Mouse (Mus musculus) neural tube, embryonic 12.5 days (tissue): ENCODE measurements around the gene Man1b1. TPM values are rescaled to one million over a fixed set of nuclear protein-coding genes. Genes with fewer than 3 reads are reported as not detected.

Experiments
- ATAC-seq: fragments of 200-750 bp; cut with Nextera tagmentation; 2 replicates; pipeline ENCODE4 v1.8.0; 2017; ENCODE audit warnings: low read depth, mild to moderate bottlenecking, moderate TSS enrichment, moderate library complexity; ENCODE audit not compliant: low FRiP score
- H3K27ac ChIP-seq: fragments of 300-500 bp; sonication (generic); 2 replicates; pipeline ENCODE4 v1.5.1; 2016
- H3K27me3 ChIP-seq: fragments of 300-500 bp; sonication (generic); replicated peaks from 2 replicates; pipeline ENCODE4 v1.6.1; 2016; ENCODE audit warnings: mild to moderate bottlenecking
- H3K36me3 ChIP-seq: fragments of 300-500 bp; sonication (generic); 2 replicates; pipeline ENCODE4 v1.6.1; 2016; ENCODE audit warnings: mild to moderate bottlenecking
- H3K4me1 ChIP-seq: fragments of 300-500 bp; sonication (generic); 2 replicates; pipeline ENCODE4 v1.6.1; 2016
- H3K4me2 ChIP-seq: fragments of 300-500 bp; sonication (generic); replicated peaks from 2 replicates; pipeline ENCODE4 v1.6.1; 2016; ENCODE audit warnings: mild to moderate bottlenecking
- H3K4me3 ChIP-seq: fragments of 300-500 bp; sonication (generic); 2 replicates; pipeline ENCODE4 v1.5.1; 2016
- H3K9ac ChIP-seq: fragments of 300-500 bp; sonication (generic); 2 replicates; pipeline ENCODE4 v1.6.1; 2016; ENCODE audit warnings: mild to moderate bottlenecking
- H3K9me3 ChIP-seq: fragments of 300-500 bp; sonication (generic); 2 replicates; pipeline ENCODE4 v1.6.1; 2016; ENCODE audit warnings: mild to moderate bottlenecking
- WGBS: fragments of 180-500 bp; shearing (Covaris S2); methylation state at CpG from one replicate; pipeline ENCODE4 v1.1.7; 2016; 5-methylcytosine and 5-hydroxymethylcytosine counted together
- polyA plus RNA-seq: library from polyadenylated mRNA; unstranded; fragments of >200 nt; fragmentation: Nextera tagmentation; extraction: Ambion mirVana; gene quantifications from 2 replicates; pipeline ENCODE4 v1.2.1, GENCODE M21; 2016

The Man1b1 gene
- polyA plus RNA-seq, result 70.3 and 71.7 TPM in 2 replicates

DNA sequence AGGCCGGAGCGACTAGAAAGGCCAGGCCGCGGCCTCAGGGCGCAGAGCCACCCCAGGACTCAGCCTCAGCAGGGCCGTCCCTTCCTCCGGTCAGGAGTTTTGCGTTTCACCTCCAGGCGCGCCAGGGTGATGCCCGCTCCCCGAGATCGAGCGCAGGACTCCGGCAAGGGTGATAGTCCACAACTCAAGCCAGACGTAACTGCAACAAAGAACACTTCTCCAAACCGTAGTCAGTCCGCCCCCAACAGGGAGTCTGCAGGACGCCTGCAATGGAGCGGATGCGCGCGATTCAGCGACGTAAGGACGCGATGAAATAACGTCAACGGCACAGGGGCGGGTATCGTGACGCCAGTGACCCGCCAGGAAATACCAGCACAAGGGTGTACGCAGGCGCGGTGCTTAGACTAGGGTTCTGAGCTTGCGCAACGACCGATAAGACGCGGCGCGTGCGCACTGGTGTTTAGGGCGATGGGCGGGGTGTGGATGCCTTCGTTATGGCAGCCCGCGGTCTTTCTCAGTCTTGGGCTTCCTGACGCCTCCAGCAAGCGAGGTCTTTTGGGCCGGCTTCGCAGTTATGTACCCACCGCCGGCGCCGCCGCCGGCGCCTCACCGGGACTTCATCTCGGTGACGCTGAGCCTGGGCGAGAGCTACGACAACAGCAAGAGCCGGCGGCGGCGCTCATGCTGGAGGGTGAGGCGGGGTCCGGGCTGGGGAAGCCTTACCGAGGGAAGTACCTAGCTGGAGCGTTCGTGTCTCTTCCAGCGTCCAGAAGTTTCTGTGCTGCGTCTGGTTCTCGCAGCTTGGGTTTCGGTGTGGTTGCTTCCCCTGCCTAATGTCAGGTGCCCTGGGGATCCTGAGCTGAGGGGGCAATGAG is at the start of gene Man1b1:
TSS of gene Man1b1 (plus strand) at position 53 of the 875 bp plus-strand sequence.
- no peaks in the 10 kb centered on the region for H3K9me3 ChIP-seq
- peaks cover 17% of the 10 kb centered on the region for H3K4me1 ChIP-seq
- H3K4me2 ChIP-seq, result peak within 1 kb of the TSS; percentile 95
- H3K9ac ChIP-seq, result peak within 1 kb of the TSS; percentile 85
- peak within 1 kb of the TSS; percentile 86 for H3K4me3 ChIP-seq
- under 1% methylated on average over 78 of the region's 78 CpGs for WGBS
- peak; percentile 97 for ATAC-seq
- H3K27me3 ChIP-seq, result no peaks in the 10 kb centered on the region
- peak within 1 kb of the TSS; percentile 77 for H3K27ac ChIP-seq
- H3K36me3 ChIP-seq, result peaks cover 36% of the 10 kb centered on the region

DNA sequence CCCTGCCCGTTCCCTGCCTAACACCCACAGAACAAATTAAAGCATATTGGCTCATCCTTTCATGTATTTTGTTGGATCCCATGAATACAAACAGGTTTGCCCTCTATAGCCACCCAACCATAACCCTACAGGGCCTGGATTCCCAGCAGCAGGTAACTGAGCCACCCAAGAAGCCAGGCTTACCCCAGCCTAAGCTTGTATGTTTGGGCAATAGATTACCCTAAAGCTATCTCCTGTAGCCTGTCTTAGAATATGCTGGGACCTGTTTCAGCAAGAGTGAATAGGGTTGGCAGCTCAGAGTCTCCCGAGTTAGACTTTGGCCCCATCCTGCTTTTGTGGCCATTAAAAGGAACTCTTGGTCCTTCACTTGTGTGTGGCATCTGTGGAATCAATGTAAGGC is 46.6 kb upstream of the Man1b1 start:
- Histone ChIP-seq H3K4me2 (no peak overlapping the region), H3K36me3 (peaks cover 54% of the 10 kb centered on the region), H3K27ac (no peak overlapping the region), H3K9me3 (no peaks in the 10 kb centered on the region), H3K4me3 (no peak overlapping the region), H3K4me1 (peaks cover 7% of the 10 kb centered on the region; the same call in 1 of the 2 replicates), H3K27me3 (peaks cover 30% of the 10 kb centered on the region), H3K9ac (no peak overlapping the region)
- ATAC-seq, result no peak
- WGBS, result 86% methylated on average over 2 of the region's 2 CpGs

DNA sequence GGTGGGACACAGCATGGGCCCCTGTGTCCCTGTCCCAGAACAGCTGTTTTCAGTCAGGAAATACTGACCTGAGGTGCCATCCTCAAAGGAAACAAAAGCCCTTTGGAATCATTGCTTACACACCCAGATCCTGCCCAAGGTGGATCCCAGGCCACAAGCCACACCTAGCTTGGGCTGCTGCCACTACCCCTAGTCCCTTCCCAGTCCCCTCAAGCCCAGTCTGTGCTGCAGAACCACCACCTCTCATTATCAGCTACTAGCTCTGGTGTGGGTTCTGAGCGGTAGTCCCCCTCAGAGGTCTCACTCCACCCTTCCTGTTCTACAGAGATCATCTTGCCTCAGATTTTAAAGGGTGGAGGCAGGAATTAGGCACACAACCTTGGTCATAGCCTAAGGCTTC is 45.8 kb upstream of the Man1b1 start:
- H3K4me1 ChIP-seq, result peaks cover 13% of the 10 kb centered on the region; the same call in 1 of the 2 replicates
- no peaks in the 10 kb centered on the region for H3K9me3 ChIP-seq
- no peak overlapping the region for H3K9ac ChIP-seq
- H3K27me3 ChIP-seq, result peaks cover 38% of the 10 kb centered on the region
- no peak overlapping the region for H3K27ac ChIP-seq
- peaks cover 47% of the 10 kb centered on the region for H3K36me3 ChIP-seq
- 73% methylated on average over 1 of the region's 1 CpGs for WGBS
- ATAC-seq, result no peak
- no peak overlapping the region for H3K4me3 ChIP-seq
- no peak overlapping the region for H3K4me2 ChIP-seq

DNA sequence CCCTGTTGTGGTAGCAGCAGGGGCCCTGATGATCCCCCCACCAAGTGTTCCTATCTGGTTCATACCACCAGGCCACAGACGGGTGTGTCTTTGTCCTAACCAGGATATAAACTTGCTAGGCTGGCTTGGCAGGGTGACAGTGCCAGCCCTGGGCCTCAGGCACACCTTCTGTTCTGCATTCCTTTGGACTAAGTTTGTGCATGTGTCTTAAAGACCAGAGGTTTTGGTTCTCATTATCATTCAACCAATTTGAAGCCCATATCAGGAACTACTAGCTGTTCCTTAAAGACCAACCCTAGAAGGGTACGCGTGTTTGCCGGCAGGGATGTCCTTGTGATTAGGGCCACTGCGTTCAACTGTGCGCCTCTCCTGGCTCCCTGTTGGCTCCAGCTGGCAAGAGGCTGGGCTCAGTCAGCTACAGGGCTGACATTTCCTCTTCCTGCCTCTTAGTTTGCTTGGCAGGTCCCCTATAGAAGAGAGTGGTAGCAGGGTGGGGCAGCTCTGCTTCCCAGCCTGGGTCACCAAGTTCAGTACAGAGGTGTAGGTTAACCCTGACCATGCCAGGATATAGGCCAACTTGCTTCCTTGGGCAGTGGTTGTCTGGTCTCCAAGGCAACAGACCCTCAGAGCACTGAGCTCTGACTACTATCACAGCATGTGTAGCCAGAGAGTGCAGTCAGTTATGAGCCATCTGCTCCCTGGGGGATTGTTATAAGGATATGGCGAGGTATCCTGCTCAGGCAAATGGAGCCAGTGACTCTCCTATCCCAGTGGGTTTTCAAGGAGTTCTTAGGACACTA is 45.1 kb upstream of the Man1b1 start:
- Histone ChIP-seq H3K9me3 (no peaks in the 10 kb centered on the region), H3K4me2 (no peak overlapping the region), H3K36me3 (peaks cover 41% of the 10 kb centered on the region), H3K9ac (no peak overlapping the region), H3K4me1 (peaks cover 17% of the 10 kb centered on the region; the same call in 1 of the 2 replicates), H3K27ac (no peak overlapping the region), H3K27me3 (peaks cover 45% of the 10 kb centered on the region), H3K4me3 (no peak overlapping the region)
- ATAC-seq, result no peak
- WGBS, result 57% methylated on average over 7 of the region's 7 CpGs

GRCm38 (mm10) chr2:25287927-25288649 is 44.0 kb upstream of the Man1b1 start, which contains the start of gene Tmem210:
Gene Tmem210, plus strand, starts transcription at chr2:25288145.
- Histone ChIP-seq H3K27me3 (peaks cover 56% of the 10 kb centered on the region), H3K36me3 (peaks cover 31% of the 10 kb centered on the region), H3K9me3 (no peaks in the 10 kb centered on the region), H3K4me1 (peaks cover 23% of the 10 kb centered on the region), H3K4me3 (no peak within 1 kb of the TSS), H3K9ac (no peak within 1 kb of the TSS), H3K27ac (no peak within 1 kb of the TSS), H3K4me2 (no peak within 1 kb of the TSS)
- no peak for ATAC-seq
- WGBS, result 74% methylated on average over 6 of the region's 6 CpGs

- no peak for ATAC-seq
- peaks cover 23% of the 10 kb centered on the region for H3K4me1 ChIP-seq
- H3K9me3 ChIP-seq, result no peaks in the 10 kb centered on the region
- H3K36me3 ChIP-seq, result peaks cover 24% of the 10 kb centered on the region
- no peak overlapping the region for H3K4me2 ChIP-seq
- H3K27me3 ChIP-seq, result peaks cover 62% of the 10 kb centered on the region
- H3K27ac ChIP-seq, result no peak overlapping the region
- no peak overlapping the region for H3K4me3 ChIP-seq
- H3K9ac ChIP-seq, result no peak overlapping the region
- WGBS, result 81% methylated on average over 7 of the region's 7 CpGs
Measured at GRCm38 (mm10) chr2:25288734-25289345, 43.3 kb upstream of the Man1b1 start.

- ATAC-seq, result no peak
- H3K4me3 ChIP-seq, result peak within 1 kb of the TSS; percentile 13; the same call in 1 of the 2 replicates
- H3K36me3 ChIP-seq, result peaks cover 16% of the 10 kb centered on the region
- peak within 1 kb of the TSS; percentile 38 for H3K4me2 ChIP-seq
- H3K27me3 ChIP-seq, result peaks cover 69% of the 10 kb centered on the region
- no peaks in the 10 kb centered on the region for H3K9me3 ChIP-seq
- no peak within 1 kb of the TSS for H3K9ac ChIP-seq
- H3K4me1 ChIP-seq, result peaks cover 23% of the 10 kb centered on the region
- no peak within 1 kb of the TSS for H3K27ac ChIP-seq
- 12% methylated on average over 11 of the region's 11 CpGs for WGBS
Measured at GRCm38 (mm10) chr2:25289651-25290050, 42.5 kb upstream of the Man1b1 start, which contains the start of gene Lrrc26. Gene Lrrc26, plus strand, starts transcription at chr2:25289915.

GRCm38 (mm10) chr2:25290101-25290815 is 41.9 kb upstream of the Man1b1 start:
- peaks cover 75% of the 10 kb centered on the region for H3K27me3 ChIP-seq
- peak overlapping the region; percentile 38 for H3K4me2 ChIP-seq
- peaks cover 10% of the 10 kb centered on the region for H3K36me3 ChIP-seq
- WGBS, result 2% methylated on average over 54 of the region's 54 CpGs
- H3K9ac ChIP-seq, result no peak overlapping the region
- peaks cover 23% of the 10 kb centered on the region for H3K4me1 ChIP-seq
- peak overlapping the region; percentile 5; the same call in 1 of the 2 replicates for H3K4me3 ChIP-seq
- no peak for ATAC-seq
- no peaks in the 10 kb centered on the region for H3K9me3 ChIP-seq
- H3K27ac ChIP-seq, result no peak overlapping the region

- H3K36me3 ChIP-seq, result peaks cover 5% of the 10 kb centered on the region
- H3K9ac ChIP-seq, result no peak overlapping the region
- peak overlapping the region; percentile 13; the same call in 1 of the 2 replicates for H3K4me3 ChIP-seq
- ATAC-seq, result no peak
- H3K9me3 ChIP-seq, result no peaks in the 10 kb centered on the region
- H3K4me1 ChIP-seq, result peaks cover 23% of the 10 kb centered on the region
- peak overlapping the region; percentile 38 for H3K4me2 ChIP-seq
- H3K27me3 ChIP-seq, result peaks cover 81% of the 10 kb centered on the region
- 1% methylated on average over 18 of the region's 18 CpGs for WGBS
- no peak overlapping the region for H3K27ac ChIP-seq
Measured at GRCm38 (mm10) chr2:25290816-25291130, 41.4 kb upstream of the Man1b1 start.

DNA sequence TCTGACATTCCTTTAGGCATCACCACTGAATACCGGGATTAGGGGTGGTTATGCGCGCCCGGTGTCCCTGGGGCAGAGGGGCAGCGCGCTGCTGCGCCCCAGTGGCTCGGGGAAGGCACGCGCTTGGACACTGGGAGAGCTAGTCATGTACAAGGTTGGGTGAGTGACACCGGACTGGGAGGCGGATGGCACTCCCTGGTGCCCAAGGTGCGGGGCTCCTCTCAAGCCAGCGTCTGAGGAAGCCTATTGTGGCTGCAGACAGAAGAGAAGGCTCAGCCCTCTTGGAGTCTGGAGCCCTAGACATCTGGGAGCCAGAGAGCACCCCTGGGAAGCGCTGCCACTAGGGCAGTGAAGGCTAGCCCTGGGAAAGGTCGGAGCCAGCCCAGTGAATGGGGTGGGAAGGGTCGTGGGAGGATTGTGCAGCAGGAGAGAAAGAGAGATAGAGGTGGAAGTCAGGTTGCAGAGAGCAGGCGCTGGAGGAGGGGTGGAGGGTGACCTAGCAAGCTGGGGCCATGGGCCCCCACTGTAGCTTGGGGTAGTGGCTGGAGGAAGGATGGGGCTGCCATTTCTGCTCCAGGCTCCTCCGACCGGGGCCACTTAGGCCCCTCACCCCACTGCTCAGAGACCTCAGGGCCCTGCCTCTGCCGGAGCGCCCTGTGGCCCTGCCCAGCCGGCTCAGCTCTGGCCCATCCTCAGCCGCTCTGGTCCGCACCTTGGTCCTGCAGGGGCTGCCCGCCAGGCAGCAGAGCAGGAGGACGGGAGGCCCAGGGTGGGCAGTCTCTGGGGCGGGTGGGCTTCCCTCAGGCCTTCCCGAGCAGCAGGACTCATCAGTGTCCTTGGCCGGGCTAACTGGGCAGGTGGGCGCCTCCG is 40.7 kb upstream of the Man1b1 start:
- Histone ChIP-seq H3K4me1 (peaks cover 23% of the 10 kb centered on the region), H3K9me3 (no peaks in the 10 kb centered on the region), H3K27ac (no peak overlapping the region), H3K9ac (0 out of 2 replicates have a peak overlapping the region, but pooled peaks have one; percentile 33), H3K4me2 (peak overlapping the region; percentile 55), H3K4me3 (peak overlapping the region; percentile 29; the same call in 1 of the 2 replicates), H3K27me3 (peaks cover 86% of the 10 kb centered on the region), H3K36me3 (0 out of 2 replicates have a peak, but pooled peaks cover under 1% of the 10 kb centered on the region)
- no peak for ATAC-seq
- WGBS, result 5% methylated on average over 32 of the region's 32 CpGs
